Mouse (Mus musculus) stomach, postnatal 0 days (tissue): ENCODE measurements at regions not wholly inside any gene's neighbourhood (a gene's known extent, or its start where the extent isn't known, plus 50 kb on each side); places are given as distances from the start of the nearest gene placed in this dataset.

Source experiments
- CTCF ChIP-seq: IDR thresholded peaks from 2 replicates; pipeline ENCODE4 v1.5.1; 2016; ENCODE audit warnings: antibody characterized with exemption, low read depth, mild to moderate bottlenecking, moderate library complexity
- EP300 ChIP-seq: optimal IDR thresholded peaks from 2 replicates; pipeline ENCODE3; 2016; ENCODE audit warnings: antibody characterized with exemption

DNA sequence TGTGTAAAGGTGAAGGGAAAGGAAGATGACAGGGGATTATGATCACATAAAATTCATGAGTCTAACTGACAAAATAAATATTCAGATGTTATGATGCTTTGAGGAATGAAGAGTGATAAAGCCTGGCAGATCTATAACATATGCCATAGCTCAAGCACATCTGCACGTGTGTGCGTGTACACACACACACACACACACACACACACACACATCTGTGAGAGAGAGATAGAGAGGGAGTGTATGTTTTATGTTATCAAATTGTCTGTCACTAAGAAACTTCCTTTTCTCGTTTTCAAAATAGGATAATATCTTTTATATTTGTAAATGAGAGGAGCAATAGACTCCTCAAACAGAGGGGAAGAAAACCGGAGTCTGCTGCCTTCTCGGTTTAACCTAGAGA, 516.9 kb upstream of the Cdh8 start:
- TF ChIP-seq EP300 (no peak), CTCF (no peak)
